Mouse (Mus musculus): ENCODE data around the gene Hyal3.

Gene Hyal3

DNA sequence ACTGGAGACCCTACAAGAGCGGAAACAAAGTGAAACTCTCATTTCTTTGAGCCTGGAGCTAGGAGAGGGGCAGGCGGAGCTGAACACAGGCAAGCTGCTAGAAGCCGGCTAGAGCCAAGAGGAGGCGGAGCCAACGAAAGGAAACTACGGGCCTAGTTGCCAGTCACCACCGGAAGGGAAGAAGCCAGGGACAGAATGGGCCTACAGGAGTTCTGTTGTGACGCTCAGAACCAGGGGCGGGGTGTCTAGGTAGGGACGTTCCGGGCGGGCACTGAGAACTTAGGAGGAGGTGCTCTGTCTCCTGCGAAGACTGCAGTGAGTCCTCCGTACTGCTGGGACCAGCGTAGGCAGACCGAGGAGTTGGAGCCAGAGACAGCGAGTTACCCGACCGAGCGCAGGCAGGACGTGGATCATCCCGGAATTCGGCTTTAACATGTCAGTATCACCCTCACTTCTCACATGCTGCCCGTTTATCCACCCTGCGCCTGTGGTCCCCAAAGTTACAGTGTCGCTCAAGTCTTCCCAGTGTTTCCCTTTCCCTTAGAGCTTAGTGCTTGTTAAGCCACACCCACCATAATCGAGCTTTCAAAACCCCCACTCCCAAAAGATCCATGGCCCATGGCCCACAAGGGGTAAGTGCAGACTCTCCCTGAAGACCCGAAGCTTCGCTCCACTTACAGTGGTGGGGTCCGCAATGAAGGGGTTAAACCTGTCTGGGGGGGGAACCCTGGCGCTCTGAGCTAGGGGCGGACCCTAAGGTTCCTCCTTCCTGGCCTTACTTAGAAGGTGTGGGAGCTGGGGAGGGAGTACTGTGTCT is at the start of gene Hyal3:
Gene Hyal3, plus strand, starts transcription at position 318 of the 817 bp plus-strand sequence.
- DNase-seq = peak; percentile 95 to 97

GRCm38 (mm10) chr9:107533791-107534407 is 46.7 kb upstream of the Hyal3 start, which contains the start of gene Tmem115:
Tmem115 (plus strand) TSS chr9:107533945.
- peak; percentile 96 to 97 for DNase-seq

DNA sequence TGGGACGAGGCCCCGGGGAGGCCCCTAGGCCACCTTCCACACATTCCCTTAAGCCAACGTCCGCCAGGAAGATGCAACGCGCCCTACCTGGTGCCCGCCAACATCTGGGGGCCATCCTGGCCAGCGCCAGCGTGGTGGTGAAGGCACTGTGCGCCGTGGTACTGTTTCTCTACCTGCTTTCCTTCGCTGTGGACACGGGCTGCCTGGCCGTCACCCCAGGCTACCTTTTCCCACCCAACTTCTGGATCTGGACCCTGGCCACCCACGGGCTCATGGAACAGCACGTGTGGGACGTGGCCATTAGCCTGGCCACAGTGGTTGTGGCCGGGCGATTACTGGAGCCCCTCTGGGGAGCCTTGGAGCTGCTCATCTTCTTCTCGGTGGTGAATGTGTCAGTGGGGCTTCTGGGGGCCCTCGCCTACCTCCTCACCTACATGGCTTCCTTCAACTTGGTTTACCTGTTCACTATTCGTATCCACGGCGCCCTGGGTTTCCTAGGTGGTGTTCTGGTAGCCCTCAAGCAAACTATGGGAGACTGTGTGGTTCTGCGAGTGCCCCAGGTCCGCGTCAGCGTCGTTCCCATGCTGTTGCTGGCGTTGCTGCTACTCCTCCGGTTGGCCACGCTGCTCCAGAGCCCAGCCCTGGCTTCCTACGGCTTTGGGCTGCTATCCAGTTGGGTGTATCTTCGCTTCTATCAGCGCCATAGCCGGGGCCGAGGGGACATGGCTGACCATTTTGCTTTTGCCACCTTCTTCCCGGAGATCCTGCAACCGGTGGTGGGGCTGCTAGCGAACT is 46.0 kb upstream of the Hyal3 start:
- DNase-seq = peak; percentile 26 to 30

- DNase-seq = no peak
Measured at GRCm38 (mm10) chr9:107538231-107538630, 42.4 kb upstream of the Hyal3 start.

DNA sequence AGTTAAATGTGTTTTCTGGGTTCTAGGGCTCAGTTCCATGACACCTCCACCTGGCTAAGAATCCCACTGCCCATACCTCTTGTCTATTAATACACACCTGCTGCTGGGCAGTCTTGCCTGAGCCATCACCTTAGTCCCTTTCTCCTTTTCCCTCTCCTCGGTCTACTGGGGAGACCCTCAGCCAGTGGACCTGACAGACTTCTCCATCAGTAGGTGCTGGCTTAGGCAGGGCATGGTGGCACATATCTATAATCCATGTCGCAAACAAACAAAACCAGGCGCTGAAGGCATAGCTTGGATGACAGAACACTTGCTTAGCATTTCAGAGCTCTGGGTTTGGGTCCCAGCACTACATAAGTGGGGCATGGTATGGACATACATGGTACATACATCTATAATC is 41.9 kb upstream of the Hyal3 start:
- DNase-seq = no peak

DNA sequence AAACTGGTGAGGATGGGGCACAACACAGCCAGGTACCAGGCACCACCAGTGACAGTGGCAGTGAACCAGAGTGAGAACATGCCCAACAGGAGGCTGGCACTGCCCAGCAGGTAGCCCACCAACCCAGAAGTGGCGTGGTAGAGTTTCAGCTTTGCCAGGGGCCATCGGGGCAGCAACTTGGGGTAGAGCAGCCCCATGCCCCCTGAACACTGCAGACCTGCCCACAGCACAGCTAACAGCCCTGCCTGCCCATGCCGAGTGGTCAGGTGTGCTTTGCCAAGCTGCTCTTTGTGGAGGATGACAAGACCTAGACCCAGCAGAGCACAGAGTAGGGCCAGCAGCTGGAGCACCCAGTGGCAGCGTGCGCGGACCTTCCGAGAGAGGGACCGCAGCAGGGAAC is 40.7 kb upstream of the Hyal3 start:
- no peak for DNase-seq

DNA sequence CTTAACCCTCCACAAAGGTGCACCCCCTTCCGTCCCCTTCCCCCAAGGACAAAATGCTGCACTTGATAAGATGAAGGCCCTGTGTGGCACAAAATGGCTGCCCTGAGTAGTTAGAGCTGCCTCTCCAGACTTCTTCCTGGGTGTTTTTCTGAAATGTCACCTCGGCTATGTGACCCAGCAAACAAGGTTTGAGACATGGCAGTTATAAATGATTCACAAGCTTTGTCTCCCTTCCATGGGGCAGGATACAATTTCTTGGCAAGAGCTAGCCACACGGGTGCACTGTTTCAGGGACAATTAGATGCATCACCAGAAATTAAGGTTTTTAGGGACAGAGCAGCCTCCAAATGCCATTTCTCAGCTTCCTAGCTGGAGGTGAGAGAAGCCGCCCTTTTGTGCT is 40.2 kb upstream of the Hyal3 start:
- no peak for DNase-seq

- no peak for DNase-seq
Measured at GRCm38 (mm10) chr9:107541005-107541404, 39.6 kb upstream of the Hyal3 start.

DNA sequence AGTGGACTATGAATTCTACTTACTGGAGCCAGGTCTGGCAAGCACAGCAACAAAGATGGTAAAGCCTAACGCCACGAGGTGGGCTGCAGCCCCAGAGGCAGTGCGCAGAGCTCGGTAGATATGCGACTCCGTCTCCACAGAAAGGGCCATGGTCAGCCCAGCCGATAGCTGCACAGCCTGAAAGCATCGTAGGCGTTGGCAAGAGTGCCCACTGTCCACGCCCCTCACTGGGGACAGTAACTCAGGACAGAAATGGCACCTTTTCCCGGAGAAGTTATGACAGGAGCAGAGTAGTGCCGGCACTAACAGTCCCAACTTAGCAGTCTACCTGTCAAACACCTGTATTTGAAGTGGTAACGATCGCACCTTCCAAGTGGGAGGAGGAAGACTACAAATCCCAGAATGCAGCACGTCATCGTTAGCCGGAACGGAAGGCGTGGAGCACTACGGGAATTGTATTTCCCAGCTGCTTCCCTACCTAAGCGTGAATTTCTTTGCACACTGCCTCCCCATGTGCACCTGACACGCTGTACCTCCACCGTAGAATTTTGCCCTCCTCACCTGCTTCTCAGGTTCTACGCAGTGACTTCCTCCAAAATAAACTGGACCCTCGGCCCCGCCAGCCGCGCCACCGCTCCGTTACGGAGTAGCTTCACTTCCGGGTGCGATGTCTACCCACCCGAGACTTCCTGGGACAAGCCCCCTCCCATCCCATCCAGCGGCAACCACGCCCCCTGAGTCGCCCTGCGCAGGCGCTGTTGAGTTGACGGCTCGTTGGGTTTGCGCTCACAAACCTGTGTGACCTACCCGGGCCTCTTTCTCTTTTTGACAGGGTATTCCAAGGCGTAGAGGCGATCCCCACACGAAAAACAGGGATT is 38.9 kb upstream of the Hyal3 start, which contains the start of the genes Cyb561d2 and Nprl2:
Gene Cyb561d2, minus strand, starts transcription at position 720 of the 878 bp plus-strand sequence.
Gene Nprl2, plus strand, starts transcription at position 753 of the 878 bp plus-strand sequence.
- peak; percentile 95 to 96 for DNase-seq

GRCm38 (mm10) chr9:107542352-107542686 is 38.3 kb upstream of the Hyal3 start:
- no peak for DNase-seq

DNA sequence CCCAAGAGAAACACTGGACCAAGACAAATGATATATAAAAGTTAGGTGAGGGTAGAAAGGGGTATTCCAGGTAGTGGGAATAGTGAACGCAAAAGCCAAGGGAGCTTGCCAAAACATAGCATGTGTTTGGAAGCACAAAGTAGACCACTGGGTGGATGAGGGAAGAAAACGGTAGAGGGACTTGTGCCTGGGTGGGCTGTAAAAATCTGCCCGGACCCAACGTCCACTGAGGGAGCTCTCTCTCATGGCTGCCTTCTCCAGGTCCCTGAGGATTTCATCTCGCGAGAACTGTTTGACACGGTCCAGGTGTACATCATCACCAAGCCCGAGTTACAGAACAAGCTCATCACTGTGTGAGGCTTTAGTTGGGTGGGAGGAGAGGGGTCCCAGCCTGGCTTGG is 37.9 kb upstream of the Hyal3 start:
- no peak for DNase-seq

- DNase-seq = no peak
Measured at GRCm38 (mm10) chr9:107543299-107543698, 37.3 kb upstream of the Hyal3 start.

GRCm38 (mm10) chr9:107544196-107544700 is 36.4 kb upstream of the Hyal3 start:
- DNase-seq = no peak

DNA sequence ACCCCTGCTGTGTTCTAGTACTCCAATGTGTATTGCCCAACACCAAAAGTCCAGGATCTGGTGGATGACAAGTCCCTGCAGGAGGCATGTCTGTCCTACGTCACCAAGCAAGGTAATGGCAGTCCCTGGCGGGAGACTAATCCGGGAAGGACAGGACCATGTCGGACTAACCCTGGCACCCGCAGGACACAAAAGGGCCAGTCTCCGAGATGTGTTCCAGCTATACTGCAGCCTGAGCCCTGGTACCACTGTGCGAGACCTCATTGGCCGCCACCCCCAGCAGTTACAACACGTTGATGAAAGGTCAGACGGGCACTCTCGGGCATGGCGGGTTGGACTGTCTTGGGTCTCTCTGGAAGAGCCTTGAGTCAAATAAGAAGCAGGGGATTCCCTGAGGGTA is 35.9 kb upstream of the Hyal3 start:
- DNase-seq = no peak

DNA sequence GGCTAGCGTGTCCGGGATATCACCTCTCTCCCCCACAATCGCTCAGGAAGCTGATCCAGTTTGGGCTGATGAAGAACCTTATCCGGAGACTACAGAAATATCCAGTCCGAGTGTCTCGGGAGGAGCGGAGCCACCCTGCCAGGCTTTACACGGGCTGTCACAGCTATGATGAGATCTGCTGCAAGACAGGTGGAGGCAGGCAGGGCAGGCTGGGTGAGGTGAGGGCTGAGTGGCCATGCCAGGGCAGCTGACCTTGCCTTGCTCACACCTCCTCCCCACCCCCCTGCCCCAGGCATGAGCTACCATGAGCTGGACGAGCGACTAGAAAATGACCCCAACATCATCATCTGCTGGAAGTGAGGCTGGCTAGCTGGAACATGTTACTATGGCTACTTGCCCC is 35.4 kb upstream of the Hyal3 start:
- no peak for DNase-seq

DNA sequence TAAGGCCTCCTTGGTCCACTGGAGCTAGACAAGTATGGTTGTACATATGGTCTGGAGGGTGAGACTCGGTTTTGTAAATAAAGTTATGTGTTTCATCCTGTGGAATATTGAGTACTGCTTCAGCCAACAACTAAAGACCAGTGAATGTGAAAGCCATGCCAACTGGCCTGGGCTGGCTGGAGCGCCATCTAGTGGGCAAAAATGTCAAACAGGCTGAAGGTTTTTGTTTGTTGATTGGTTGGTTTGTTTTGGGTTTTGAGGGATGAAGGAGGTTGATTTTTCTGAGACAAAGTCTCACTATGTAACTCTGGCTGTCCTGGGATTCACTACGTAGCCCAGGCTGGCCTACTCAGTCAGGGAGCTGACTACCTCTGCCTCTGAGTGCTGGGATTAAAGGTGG is 35.0 kb upstream of the Hyal3 start:
- peak; percentile 62 to 75 for DNase-seq

DNA sequence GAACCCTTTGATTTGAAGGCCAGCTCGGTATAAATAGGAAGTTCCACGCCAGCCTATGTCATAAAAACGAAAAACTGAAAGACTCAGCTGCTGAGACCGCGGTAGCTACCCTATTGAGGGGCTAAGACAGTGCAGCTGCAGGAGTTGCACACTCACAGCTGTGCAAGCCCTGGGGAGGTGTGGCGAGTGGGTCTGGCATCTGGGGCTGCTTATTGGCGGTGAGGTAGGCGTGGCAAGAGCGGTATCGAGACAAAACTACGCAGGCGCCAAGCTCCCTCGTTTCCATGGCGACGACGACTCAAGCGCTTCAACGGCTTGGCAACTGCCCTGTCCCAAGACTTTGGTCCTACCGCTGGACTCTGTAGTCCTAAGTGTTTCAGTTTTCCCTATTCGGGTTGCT is 33.6 kb upstream of the Hyal3 start, which contains the start of gene Zmynd10:
Gene Zmynd10, plus strand, starts transcription at position 273 of the 400 bp plus-strand sequence.
- peak; percentile 93 to 95 for DNase-seq

- DNase-seq = no peak
Measured at GRCm38 (mm10) chr9:107547957-107548356, 32.7 kb upstream of the Hyal3 start.

DNA sequence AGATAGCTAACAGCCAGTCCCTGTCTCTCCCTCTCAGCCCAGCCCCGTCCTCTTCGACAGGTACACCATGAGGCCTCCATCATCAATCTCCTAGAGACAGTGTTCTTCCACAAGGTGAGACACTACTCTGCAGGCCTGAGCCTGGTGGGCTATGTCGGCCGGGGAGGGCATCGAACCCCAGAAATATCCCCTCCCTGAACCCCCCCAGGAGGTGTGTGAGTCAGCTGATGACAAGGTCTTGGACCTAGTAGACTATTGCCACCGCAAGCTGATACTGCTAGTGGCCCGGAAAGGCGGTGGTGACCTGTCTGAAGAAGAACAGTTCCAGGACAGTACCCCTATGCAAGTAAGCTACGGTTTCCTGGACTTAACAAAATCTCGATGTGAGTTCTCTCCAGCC is 31.8 kb upstream of the Hyal3 start:
- no peak for DNase-seq

DNA sequence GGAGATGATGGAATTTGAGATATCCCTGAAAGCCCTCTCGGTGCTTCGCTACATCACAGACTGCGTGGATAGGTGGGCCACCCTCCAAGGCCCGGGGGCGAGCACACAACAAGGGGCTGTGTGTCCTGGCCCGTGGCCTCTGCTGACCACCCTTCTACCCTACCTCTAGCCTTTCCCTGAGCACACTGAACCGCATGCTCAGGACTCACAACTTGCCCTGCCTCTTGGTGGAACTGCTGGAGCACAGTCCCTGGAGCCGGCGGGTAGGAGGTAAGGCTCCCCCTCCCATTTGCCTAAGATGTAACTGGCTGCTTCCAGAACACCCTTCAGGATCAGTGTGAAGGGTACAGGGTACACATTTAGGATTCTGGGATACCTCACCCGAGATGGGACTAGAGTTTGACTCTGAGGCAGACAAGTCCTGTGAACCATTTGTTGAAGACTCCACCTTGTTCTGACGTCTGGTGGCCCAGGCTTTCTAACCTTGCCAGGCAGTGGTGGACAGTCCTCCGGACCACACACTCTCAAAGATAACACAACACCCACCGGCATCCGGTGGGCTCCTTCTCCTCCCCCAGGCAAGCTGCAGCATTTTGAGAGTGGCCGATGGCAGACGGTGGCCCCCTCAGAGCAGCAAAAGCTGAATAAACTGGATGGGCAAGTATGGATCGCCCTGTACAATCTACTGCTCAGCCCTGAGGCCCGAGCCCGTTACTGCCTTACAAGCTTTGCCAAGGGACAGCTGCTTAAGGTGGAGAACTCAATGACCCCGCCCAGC is 31.1 kb upstream of the Hyal3 start:
- DNase-seq = no peak

- peak; percentile 67 to 71 for DNase-seq
Measured at GRCm38 (mm10) chr9:107550491-107551116, 30.0 kb upstream of the Hyal3 start.
